Mouse (Mus musculus): ENCODE data around the gene Dcst1. TPM values are rescaled to one million over a fixed set of nuclear protein-coding genes. Genes with fewer than 3 reads are reported as not detected.

Dcst1 gene
- polyA plus RNA-seq (2015; fragmentation: Nextera tagmentation; extraction: Ambion mirVana), result 0.66 and 1.1 TPM in 2 replicates

DNA sequence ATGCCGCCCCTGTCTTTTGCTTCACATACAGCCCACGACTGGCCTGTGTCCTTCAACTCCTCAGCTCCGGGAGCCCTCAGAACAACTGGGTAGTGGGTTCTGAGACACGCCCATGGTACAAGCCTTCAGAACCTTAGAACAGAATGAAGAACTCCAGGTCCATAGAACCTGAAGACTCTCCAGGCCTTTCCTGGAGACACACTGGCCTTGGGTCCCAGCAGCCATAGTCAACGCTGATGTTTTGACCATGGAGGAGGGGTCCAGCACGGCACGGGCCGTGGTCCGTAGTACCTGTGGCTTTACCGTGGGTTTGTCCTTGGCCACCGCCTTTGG lies at the start of gene Dcst1:
Gene Dcst1 (minus strand): TSS at position 101 of the 333 bp plus-strand sequence.
- WGBS, result 81% methylated on average over 11 of the region's 11 CpGs
- H3K27ac ChIP-seq (ENCODE audit: low read depth, low read length), result no peak within 1 kb of the TSS
- no peak for ATAC-seq
- no peaks in the 10 kb centered on the region for H3K4me1 ChIP-seq (ENCODE audit: control insufficient read depth, insufficient read depth, low read depth, low read length)
- H3K27me3 ChIP-seq (replicated peaks; ENCODE audit: control insufficient read depth, insufficient read depth, low read length), result no peaks in the 10 kb centered on the region
- no peak within 1 kb of the TSS for H3K4me2 ChIP-seq (ENCODE audit: low read length)
- H3K9ac ChIP-seq (ENCODE audit: low read depth, low read length), result no peak within 1 kb of the TSS
- no peaks in the 10 kb centered on the region for H3K36me3 ChIP-seq (ENCODE audit: control insufficient read depth, insufficient read depth, low read length)
- H3K9me3 ChIP-seq (ENCODE audit: control insufficient read depth, low read length), result no peaks in the 10 kb centered on the region
- no peak within 1 kb of the TSS for H3K4me3 ChIP-seq (ENCODE audit: low read length)

DNA sequence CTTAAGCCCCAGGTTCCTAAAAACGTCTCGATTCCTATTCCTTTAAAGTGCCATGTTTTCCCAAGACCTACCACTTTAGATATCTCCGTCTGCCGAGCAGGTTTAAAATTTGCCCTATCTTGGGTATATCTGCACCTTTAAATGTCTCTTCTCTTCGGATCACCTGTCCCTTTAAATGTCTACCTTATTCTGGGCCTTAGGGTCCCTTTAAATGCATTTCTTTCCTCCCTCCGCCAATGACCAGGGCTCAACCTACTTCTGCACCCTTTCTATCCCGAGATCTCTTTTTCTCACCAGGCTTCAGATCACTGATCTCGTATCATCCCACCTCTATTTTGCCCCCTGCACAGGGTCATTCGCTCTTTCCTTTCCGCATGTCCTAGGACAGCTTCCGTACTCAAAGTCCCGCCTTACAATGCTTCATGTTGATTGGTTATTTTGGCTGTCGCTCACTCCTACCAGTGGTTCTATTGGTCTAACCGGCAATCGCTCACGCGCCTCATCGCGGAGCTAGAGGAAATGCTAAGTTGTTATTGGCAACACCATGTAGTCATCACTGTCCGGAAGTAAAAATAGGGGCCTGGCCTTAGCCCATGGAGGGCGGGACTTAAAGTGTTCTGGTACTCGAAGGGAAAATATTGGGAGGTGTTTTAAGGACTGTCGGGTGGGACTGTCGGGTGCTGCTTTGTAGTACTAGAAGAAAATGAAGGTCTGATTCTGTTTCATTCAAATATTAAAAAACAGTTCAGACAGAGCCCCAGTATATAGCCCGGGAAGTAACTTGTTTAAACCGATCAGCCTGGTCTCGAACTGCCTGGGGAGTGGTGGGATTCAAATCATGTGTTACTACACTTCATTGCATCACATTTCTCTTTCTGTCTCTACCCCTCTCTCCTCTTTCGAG lies 46.7 kb upstream of the Dcst1 start, which contains the start of gene Flad1:
Gene Flad1 (minus strand): TSS at position 381 of the 904 bp plus-strand sequence.
- Histone ChIP-seq H3K9ac (ENCODE audit: low read depth, low read length) (peak within 1 kb of the TSS; percentile 68), H3K9me3 (ENCODE audit: control insufficient read depth, low read length) (no peaks in the 10 kb centered on the region), H3K27me3 (replicated peaks; ENCODE audit: control insufficient read depth, insufficient read depth, low read length) (no peaks in the 10 kb centered on the region), H3K27ac (ENCODE audit: low read depth, low read length) (peak within 1 kb of the TSS; percentile 78), H3K4me2 (ENCODE audit: low read length) (peak within 1 kb of the TSS; percentile 79), H3K4me3 (ENCODE audit: low read length) (peak within 1 kb of the TSS; percentile 59), H3K4me1 (ENCODE audit: control insufficient read depth, insufficient read depth, low read depth, low read length) (peaks cover 9% of the 10 kb centered on the region), H3K36me3 (ENCODE audit: control insufficient read depth, insufficient read depth, low read length) (peaks cover 11% of the 10 kb centered on the region)
- ATAC-seq, result peak; percentile 99
- 3% methylated on average over 28 of the region's 28 CpGs for WGBS

DNA sequence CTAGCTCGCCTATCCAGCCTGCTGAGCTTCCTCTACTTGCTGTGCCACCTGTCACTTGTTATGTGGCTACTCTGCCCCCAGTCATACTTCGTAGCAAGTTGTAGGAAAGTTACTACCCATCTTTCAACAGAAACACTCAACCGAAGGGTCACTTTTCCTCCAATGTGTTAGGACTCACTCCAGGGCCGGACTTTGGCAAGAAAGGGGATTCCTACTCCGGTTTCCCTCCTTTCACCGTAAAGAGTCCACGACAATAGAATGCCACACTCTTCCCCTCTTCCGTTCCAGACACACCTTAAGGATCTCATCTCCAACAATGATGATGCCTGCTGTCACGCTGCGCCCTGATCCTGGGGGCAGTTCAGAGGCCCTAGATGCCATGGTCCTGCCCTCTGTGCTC lies 45.8 kb upstream of the Dcst1 start:
- no peak for ATAC-seq

DNA sequence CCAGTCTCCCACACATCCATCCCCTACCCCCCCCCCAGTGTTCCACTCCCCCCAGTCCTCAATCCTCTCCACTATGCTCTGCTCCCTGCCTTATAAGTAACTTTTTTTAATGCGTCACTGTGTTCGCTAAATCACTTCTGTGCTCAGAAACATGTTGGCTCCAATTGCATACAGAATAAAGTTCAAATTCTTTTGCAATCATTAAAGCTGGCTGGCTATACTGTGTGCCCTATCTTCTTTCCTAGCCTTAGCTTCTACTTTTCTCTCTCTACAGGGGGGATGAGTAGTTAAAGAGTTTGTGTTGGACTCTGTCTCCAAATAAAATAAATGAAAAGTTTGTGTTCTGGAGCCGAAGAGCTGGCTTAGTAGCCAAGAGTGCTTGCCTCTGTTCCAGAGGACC lies 44.6 kb upstream of the Dcst1 start:
- Histone ChIP-seq H3K9me3 (ENCODE audit: control insufficient read depth, low read length) (no peaks in the 10 kb centered on the region), H3K27ac (ENCODE audit: low read depth, low read length) (no peak overlapping the region), H3K4me2 (ENCODE audit: low read length) (no peak overlapping the region), H3K27me3 (replicated peaks; ENCODE audit: control insufficient read depth, insufficient read depth, low read length) (no peaks in the 10 kb centered on the region), H3K4me3 (ENCODE audit: low read length) (no peak overlapping the region), H3K36me3 (ENCODE audit: control insufficient read depth, insufficient read depth, low read length) (peaks cover 8% of the 10 kb centered on the region), H3K9ac (ENCODE audit: low read depth, low read length) (no peak overlapping the region), H3K4me1 (ENCODE audit: control insufficient read depth, insufficient read depth, low read depth, low read length) (peaks cover 7% of the 10 kb centered on the region)
- WGBS, result 96% methylated on average over 3 of the region's 3 CpGs
- no peak for ATAC-seq

More for the DNA sequence above, 45.8 kb upstream of the Dcst1 start:
- Histone ChIP-seq H3K4me2 (ENCODE audit: low read length) (peak overlapping the region; percentile 79), H3K9me3 (ENCODE audit: control insufficient read depth, low read length) (no peaks in the 10 kb centered on the region), H3K4me1 (ENCODE audit: control insufficient read depth, insufficient read depth, low read depth, low read length) (peaks cover 7% of the 10 kb centered on the region), H3K4me3 (ENCODE audit: low read length) (peak overlapping the region; percentile 59), H3K9ac (ENCODE audit: low read depth, low read length) (peak overlapping the region; percentile 68), H3K36me3 (ENCODE audit: control insufficient read depth, insufficient read depth, low read length) (peaks cover 11% of the 10 kb centered on the region), H3K27me3 (replicated peaks; ENCODE audit: control insufficient read depth, insufficient read depth, low read length) (no peaks in the 10 kb centered on the region), H3K27ac (ENCODE audit: low read depth, low read length) (peak overlapping the region; percentile 78)
- 82% methylated on average over 10 of the region's 10 CpGs for WGBS

DNA sequence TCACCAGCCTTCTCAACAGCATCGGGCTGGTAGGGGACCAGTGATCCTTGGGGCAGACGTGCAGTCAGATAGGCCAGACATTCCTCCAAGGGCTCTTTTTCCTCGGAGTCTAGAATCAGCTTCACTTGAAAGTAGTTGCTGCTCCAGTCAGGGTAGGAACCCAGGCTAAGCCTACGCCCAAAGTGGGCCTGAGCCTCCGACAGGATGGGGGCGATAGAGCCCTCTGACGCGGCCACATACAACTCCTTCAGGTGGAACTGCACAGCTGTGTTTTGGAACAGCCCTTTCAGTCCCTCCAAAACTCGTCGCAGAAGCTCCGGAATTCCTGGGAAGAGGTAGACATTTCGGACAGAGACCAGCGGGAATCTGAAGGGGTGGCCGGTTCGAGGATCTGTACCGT lies 43.4 kb upstream of the Dcst1 start:
- Histone ChIP-seq H3K4me1 (ENCODE audit: control insufficient read depth, insufficient read depth, low read depth, low read length) (peaks cover 7% of the 10 kb centered on the region), H3K4me3 (ENCODE audit: low read length) (no peak overlapping the region), H3K9ac (ENCODE audit: low read depth, low read length) (no peak overlapping the region), H3K4me2 (ENCODE audit: low read length) (no peak overlapping the region), H3K36me3 (ENCODE audit: control insufficient read depth, insufficient read depth, low read length) (peaks cover 6% of the 10 kb centered on the region), H3K27ac (ENCODE audit: low read depth, low read length) (no peak overlapping the region), H3K27me3 (replicated peaks; ENCODE audit: control insufficient read depth, insufficient read depth, low read length) (no peaks in the 10 kb centered on the region), H3K9me3 (ENCODE audit: control insufficient read depth, low read length) (no peaks in the 10 kb centered on the region)
- no peak for ATAC-seq
- WGBS, result 62% methylated on average over 16 of the region's 16 CpGs

DNA sequence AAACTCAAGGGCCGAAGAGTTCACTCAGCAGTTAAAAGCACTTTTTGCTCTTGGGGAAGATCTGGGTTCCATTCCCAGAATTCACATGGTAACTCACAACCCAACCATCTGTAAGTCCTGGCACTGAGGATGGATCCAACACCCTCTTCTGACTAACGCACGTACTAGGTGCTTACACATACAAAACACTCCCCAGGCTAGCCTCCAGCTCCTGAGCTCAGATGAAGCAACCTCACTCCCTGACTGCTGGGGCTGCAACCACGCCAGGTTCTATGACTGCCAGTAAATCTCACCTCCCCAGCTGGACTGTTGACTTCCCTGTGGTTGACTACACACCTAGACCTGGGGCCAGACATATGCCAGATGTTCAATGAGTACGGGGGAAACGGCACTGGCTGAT lies 41.8 kb upstream of the Dcst1 start:
- Histone ChIP-seq H3K4me2 (ENCODE audit: low read length) (no peak overlapping the region), H3K36me3 (ENCODE audit: control insufficient read depth, insufficient read depth, low read length) (peaks cover 14% of the 10 kb centered on the region), H3K4me1 (ENCODE audit: control insufficient read depth, insufficient read depth, low read depth, low read length) (peaks cover 7% of the 10 kb centered on the region), H3K27ac (ENCODE audit: low read depth, low read length) (no peak overlapping the region), H3K9ac (ENCODE audit: low read depth, low read length) (no peak overlapping the region), H3K27me3 (replicated peaks; ENCODE audit: control insufficient read depth, insufficient read depth, low read length) (no peaks in the 10 kb centered on the region), H3K4me3 (ENCODE audit: low read length) (no peak overlapping the region), H3K9me3 (ENCODE audit: control insufficient read depth, low read length) (no peaks in the 10 kb centered on the region)
- ATAC-seq, result no peak
- WGBS, result 91% methylated on average over 6 of the region's 6 CpGs

DNA sequence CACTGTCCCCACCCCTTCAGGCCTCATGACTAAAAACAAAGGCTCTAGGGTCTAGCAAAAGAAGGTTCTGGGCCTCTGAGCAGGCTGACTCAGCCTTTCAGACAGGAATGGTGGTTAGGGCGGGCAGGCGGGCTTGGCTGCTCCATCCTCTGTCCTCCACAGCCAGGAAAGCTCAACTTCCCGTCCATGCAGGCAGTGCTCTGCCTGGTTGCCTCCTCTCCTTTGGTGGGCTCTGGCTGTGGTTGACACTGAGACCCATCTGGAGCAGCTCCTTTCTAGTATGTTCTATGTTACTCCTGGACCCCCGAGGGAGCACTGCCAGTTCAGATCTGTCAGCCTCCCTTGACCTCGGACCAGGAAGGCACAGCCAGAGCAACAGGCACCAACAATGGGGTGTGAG lies 37.6 kb upstream of the Dcst1 start, which contains the start of gene Lenep:
Gene Lenep (minus strand): TSS at position 101 of the 400 bp plus-strand sequence.
- no peaks in the 10 kb centered on the region for H3K27me3 ChIP-seq (replicated peaks; ENCODE audit: control insufficient read depth, insufficient read depth, low read length)
- no peak within 1 kb of the TSS for H3K9ac ChIP-seq (ENCODE audit: low read depth, low read length)
- H3K4me2 ChIP-seq (ENCODE audit: low read length), result no peak within 1 kb of the TSS
- H3K27ac ChIP-seq (ENCODE audit: low read depth, low read length), result no peak within 1 kb of the TSS
- peaks cover 15% of the 10 kb centered on the region for H3K36me3 ChIP-seq (ENCODE audit: control insufficient read depth, insufficient read depth, low read length)
- WGBS, result 68% methylated on average over 5 of the region's 5 CpGs
- no peaks in the 10 kb centered on the region for H3K4me1 ChIP-seq (ENCODE audit: control insufficient read depth, insufficient read depth, low read depth, low read length)
- H3K9me3 ChIP-seq (ENCODE audit: control insufficient read depth, low read length), result no peaks in the 10 kb centered on the region
- no peak within 1 kb of the TSS for H3K4me3 ChIP-seq (ENCODE audit: low read length)
- ATAC-seq, result no peak

DNA sequence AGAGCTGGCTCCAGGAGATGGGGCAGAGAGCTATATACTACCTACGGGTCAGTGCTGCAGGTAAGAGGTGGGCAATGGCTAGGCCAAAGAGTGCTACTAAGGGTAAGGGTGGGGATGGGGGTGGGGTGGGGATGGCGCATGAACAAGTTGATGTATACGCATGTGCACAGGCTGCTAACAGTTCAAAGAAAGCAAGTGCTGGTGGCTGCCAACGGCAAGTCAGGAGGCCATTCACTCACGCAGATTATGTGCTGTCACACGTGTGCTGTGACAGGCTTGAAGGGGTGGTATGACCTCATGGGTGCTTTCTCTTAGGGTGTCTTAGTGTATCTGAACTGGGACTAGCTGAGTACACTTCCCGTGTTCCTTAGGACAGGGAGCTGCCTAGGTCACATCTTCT lies 36.3 kb upstream of the Dcst1 start:
- peaks cover 15% of the 10 kb centered on the region for H3K36me3 ChIP-seq (ENCODE audit: control insufficient read depth, insufficient read depth, low read length)
- H3K27ac ChIP-seq (ENCODE audit: low read depth, low read length), result no peak overlapping the region
- H3K4me1 ChIP-seq (ENCODE audit: control insufficient read depth, insufficient read depth, low read depth, low read length), result peaks cover 5% of the 10 kb centered on the region
- H3K9me3 ChIP-seq (ENCODE audit: control insufficient read depth, low read length), result no peaks in the 10 kb centered on the region
- WGBS, result 90% methylated on average over 7 of the region's 7 CpGs
- no peak overlapping the region for H3K9ac ChIP-seq (ENCODE audit: low read depth, low read length)
- no peak overlapping the region for H3K4me3 ChIP-seq (ENCODE audit: low read length)
- H3K27me3 ChIP-seq (replicated peaks; ENCODE audit: control insufficient read depth, insufficient read depth, low read length), result peaks cover 4% of the 10 kb centered on the region; the same call in 1 of the 2 replicates
- H3K4me2 ChIP-seq (ENCODE audit: low read length), result no peak overlapping the region
- no peak for ATAC-seq

DNA sequence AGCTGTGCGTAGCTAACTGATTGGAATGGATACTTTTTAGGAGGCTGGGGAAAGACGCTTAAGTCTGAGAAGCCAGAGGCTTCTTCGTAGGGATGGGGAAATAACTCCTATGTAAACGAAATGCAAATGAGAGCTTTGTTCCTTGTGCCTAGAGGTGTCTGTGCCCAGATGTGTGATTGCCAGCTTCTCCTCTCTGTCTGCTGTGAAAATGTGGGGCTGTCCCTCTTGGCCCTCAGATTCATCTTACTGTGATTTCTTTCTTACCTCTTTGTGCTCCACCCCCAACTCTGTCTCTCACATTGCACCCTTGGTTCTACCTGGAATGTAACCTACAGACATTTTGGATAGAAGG lies 31.6 kb upstream of the Dcst1 start:
- Histone ChIP-seq H3K27me3 (replicated peaks; ENCODE audit: control insufficient read depth, insufficient read depth, low read length) (peaks cover 16% of the 10 kb centered on the region), H3K9ac (ENCODE audit: low read depth, low read length) (no peak overlapping the region; the same call in 1 of the 2 replicates), H3K9me3 (ENCODE audit: control insufficient read depth, low read length) (no peaks in the 10 kb centered on the region), H3K4me3 (ENCODE audit: low read length) (peak overlapping the region; percentile 45), H3K36me3 (ENCODE audit: control insufficient read depth, insufficient read depth, low read length) (0 out of 2 replicates have a peak, but pooled peaks cover 3% of the 10 kb centered on the region), H3K27ac (ENCODE audit: low read depth, low read length) (no peak overlapping the region), H3K4me2 (ENCODE audit: low read length) (peak overlapping the region; percentile 74), H3K4me1 (ENCODE audit: control insufficient read depth, insufficient read depth, low read depth, low read length) (peaks cover 42% of the 10 kb centered on the region)
- 0% methylated on average over 4 of the region's 4 CpGs for WGBS
- ATAC-seq, result no peak

Measured in hindbrain, embryonic 16.5 days (tissue).